Mouse (Mus musculus) megakaryocyte progenitor cell, adult 5-6 weeks (primary cell): ENCODE measurements around the gene Gnb4. TPM values are rescaled to one million over a fixed set of nuclear protein-coding genes. Genes with fewer than 3 reads are reported as not detected.

Source experiments
- total RNA-seq, 2 experiments: library from RNA; stranded (forward) in 1 of 2; stranded (reverse) in 1 of 2; fragments of 157-497, 149-512 nt in 1 of 2; fragments of 200-1000 nt in 1 of 2; gene quantifications; 2 replicates each; pipeline versions ENCODE4 v1.2.3 to v1.2.4; 2015 to 2017

Gnb4 gene
- total RNA-seq, 2 experiments from 2014 or later: 3.0 to 8.3 TPM

Other genes with a start within 250 kb of the Gnb4 start
- 19.1 and 19.9 TPM in 2 replicates for gene Pik3ca, start 218.9 kb downstream of the Gnb4 start, total RNA-seq (2015)
- gene Pik3ca, start 218.9 kb downstream of the Gnb4 start, total RNA-seq (2017): 21.1 and 23.2 TPM in 2 replicates
- gene Kcnmb3, start 124.4 kb downstream of the Gnb4 start, total RNA-seq (2015): not detected in 2 replicates
- gene Kcnmb3, start 124.4 kb downstream of the Gnb4 start, total RNA-seq (2017): not detected in 2 replicates
- gene Zfp639, start 106.3 kb downstream of the Gnb4 start, total RNA-seq (2015): 55.2 and 56.9 TPM in 2 replicates
- 43.1 and 49.9 TPM in 2 replicates for gene Zfp639, start 106.3 kb downstream of the Gnb4 start, total RNA-seq (2017)
- 15.7 and 31.2 TPM in 2 replicates for gene Mfn1, start 87.1 kb downstream of the Gnb4 start, total RNA-seq (2015)
- gene Mfn1, start 87.1 kb downstream of the Gnb4 start, total RNA-seq (2017): 34.1 and 60.3 TPM in 2 replicates
- 119 and 137 TPM in 2 replicates for gene Actl6a, start 89.7 kb upstream of the Gnb4 start, total RNA-seq (2015)
- gene Actl6a, start 89.7 kb upstream of the Gnb4 start, total RNA-seq (2017): 80.8 and 100 TPM in 2 replicates
- gene Ndufb5, start 120.4 kb upstream of the Gnb4 start, total RNA-seq (2015): 293 and 301 TPM in 2 replicates
- 163 and 224 TPM in 2 replicates for gene Ndufb5, start 120.4 kb upstream of the Gnb4 start, total RNA-seq (2017)
- 53.2 and 53.8 TPM in 2 replicates for gene Mrpl47, start 121.0 kb upstream of the Gnb4 start, total RNA-seq (2015)
- gene Mrpl47, start 121.0 kb upstream of the Gnb4 start, total RNA-seq (2017): 21.2 and 27.1 TPM in 2 replicates
- gene Usp13, start 201.0 kb upstream of the Gnb4 start, total RNA-seq (2015): not detected in 2 replicates
- gene Usp13, start 201.0 kb upstream of the Gnb4 start, total RNA-seq (2017): not detected in 2 replicates